27 mouse cellular contexts compared by ENCODE assay signal in genomic region chr13:33001341-33001740, GRCm38 (mm10). TPM values are rescaled to one million over a fixed set of nuclear protein-coding genes. Genes with fewer than 3 reads are reported as not detected.
DNase-seq lines count a peak whose midpoint lies in the region; ATAC-seq lines count a peak whose summit lies in the region.
"Had no signal": no experiment of that assay in that cellular context is flagged by ENCODE, and none has a peak within 500 bp of the region (broad histone marks: within the 10 kb centered on the region; RNA-seq: fewer than 3 reads in every experiment).

No protein-coding gene starts in this region.

- ATAC-seq in megakaryocyte, adult 5-6 weeks (ENCODE audit: poor library complexity, severe bottlenecking) = peak; percentile 6; the same call in 1 of the 2 replicates
- no peak for ATAC-seq in midbrain, embryonic 11.5 days (ENCODE audit: low FRiP score)
- ATAC-seq: forebrain, embryonic 14.5 days; Patski had no signal

- peak; percentile 9 for DNase-seq in thymus, postnatal 0 days (ENCODE audit: low spot score)
- DNase-seq in thymus, postnatal 25 days = no peak
- peak; percentile 67 for DNase-seq in T-cell, adult 2 months (ENCODE audit: low spot score)
- no peak for DNase-seq in layer of hippocampus, postnatal 25 days (ENCODE audit: extremely low spot score in 1 of 2, low spot score in 1 of 2)
- DNase-seq in midbrain, embryonic 11.5 days (ENCODE audit: low spot score, missing footprints) = no peak
- no peak for DNase-seq in cerebellum, adult 18-20 months
- DNase-seq: adrenal gland, adult 8-10 months; adrenal gland, postnatal 36 days; cerebellum, adult 8-10 months; cerebellum, postnatal 14 days; embryo, embryonic 11 days; gastrocnemius, postnatal 36 days; heart, adult 18-20 months; heart, postnatal 14 days had no signal

- H3K27me3 ChIP-seq in midbrain, embryonic 11.5 days (ENCODE audit: control insufficient read depth, insufficient read depth, low read length) = no peaks in the 10 kb centered on the region
- H3K27me3 ChIP-seq: CH12.LX; embryonic facial prominence, embryonic 15.5 days; heart, embryonic 15.5 days; Patski had no signal

- H3K4me1 ChIP-seq in midbrain, embryonic 11.5 days (ENCODE audit: control insufficient read depth, insufficient read depth, low read length) = 0 out of 2 replicates have a peak, but pooled peaks cover 3% of the 10 kb centered on the region

- H3K27ac ChIP-seq in midbrain, embryonic 11.5 days (ENCODE audit: low read depth, low read length) = no peak overlapping the region
- H3K27ac ChIP-seq: embryonic facial prominence, embryonic 15.5 days; forebrain, embryonic 10.5 days; heart, embryonic 10.5 days; heart, embryonic 15.5 days; hindbrain, embryonic 14.5 days had no signal

- H3K9me3 ChIP-seq in midbrain, embryonic 11.5 days (ENCODE audit: control insufficient read depth, low read length) = no peaks in the 10 kb centered on the region
- H3K9me3 ChIP-seq: embryonic facial prominence, embryonic 15.5 days; forebrain, embryonic 10.5 days; heart, embryonic 10.5 days; heart, embryonic 15.5 days had no signal

- no peak overlapping the region for H3K4me3 ChIP-seq in midbrain, embryonic 11.5 days (ENCODE audit: low read depth, low read length)
- H3K4me3 ChIP-seq: embryonic facial prominence, embryonic 15.5 days; erythroblast, embryonic 14.5 days; forebrain, embryonic 10.5 days; heart, embryonic 10.5 days; heart, embryonic 15.5 days had no signal

- no peak overlapping the region for H3K4me2 ChIP-seq in midbrain, embryonic 11.5 days
- H3K4me2 ChIP-seq: embryonic facial prominence, embryonic 15.5 days; heart, embryonic 15.5 days; hindbrain, embryonic 14.5 days had no signal

- H3K9ac ChIP-seq in midbrain, embryonic 11.5 days (ENCODE audit: low read length) = no peak overlapping the region
- H3K9ac ChIP-seq: embryonic facial prominence, embryonic 15.5 days; heart, embryonic 15.5 days; hindbrain, embryonic 14.5 days had no signal

- no peaks in the 10 kb centered on the region for H3K36me3 ChIP-seq in midbrain, embryonic 11.5 days (ENCODE audit: control insufficient read depth, insufficient read depth, low read length)
- H3K36me3 ChIP-seq: embryonic facial prominence, embryonic 15.5 days; forebrain, embryonic 10.5 days; heart, embryonic 10.5 days; heart, embryonic 15.5 days had no signal

- 93% methylated on average over 5 of the region's 5 CpGs for WGBS in midbrain, embryonic 11.5 days

RNA-seq across cellular contexts. Expression of gene Serpinb9, which starts 1.7 kb away (rescaled TPM):
- 12.6 and 12.9 TPM in 2 replicates for polyA plus RNA-seq in thymus, postnatal 0 days (2015; fragmentation: Nextera tagmentation; extraction: Ambion mirVana)
- total RNA-seq in megakaryocyte, adult 5-6 weeks (2015) = 2.7 and 4.2 TPM in 2 replicates
- total RNA-seq in megakaryocyte, adult 5-6 weeks (2017) = 1.9 TPM in 2 replicates
- 1 to 10 TPM; 4.8 to 5.9 TPM for total RNA-seq in layer of hippocampus, postnatal 25 days (2021)
- 0.63 and 1.2 TPM in 2 replicates for polyA plus RNA-seq in midbrain, embryonic 11.5 days (2014; fragmentation: Nextera tagmentation; extraction: Ambion mirVana)

RNA-seq across cellular contexts. Expression of gene Serpinb9b, which starts 25.9 kb away (rescaled TPM):
- 0.45 and 0.57 TPM in 2 replicates for polyA plus RNA-seq in thymus, postnatal 0 days (2015; fragmentation: Nextera tagmentation; extraction: Ambion mirVana)
- 0.27 TPM in 1 of 2 replicates, not detected in the other for total RNA-seq in megakaryocyte, adult 5-6 weeks (2015)
- total RNA-seq in megakaryocyte, adult 5-6 weeks (2017) = not detected in 2 replicates
- not detected for total RNA-seq in layer of hippocampus, postnatal 25 days (2021)
- polyA plus RNA-seq in midbrain, embryonic 11.5 days (2014; fragmentation: Nextera tagmentation; extraction: Ambion mirVana) = 0.12 TPM in 1 of 2 replicates, not detected in the other
- total RNA-seq: common myeloid progenitor, adult 5-6 weeks; gastrocnemius, adult 8-10 months; gastrocnemius, postnatal 36 days; hematopoietic stem cell, adult 5-6 weeks had no signal
- polyA plus RNA-seq: erythroblast, embryonic 14.5 days; forebrain, embryonic 10.5 days had no signal

RNA-seq across cellular contexts. Expression of gene Serpinb6b, which starts 36.3 kb away (rescaled TPM):
- 15.1 and 16.6 TPM in 2 replicates for polyA plus RNA-seq in thymus, postnatal 0 days (2015; fragmentation: Nextera tagmentation; extraction: Ambion mirVana)
- 1.6 and 1.7 TPM in 2 replicates for total RNA-seq in megakaryocyte, adult 5-6 weeks (2015)
- 1.9 and 7.2 TPM in 2 replicates for total RNA-seq in megakaryocyte, adult 5-6 weeks (2017)
- 1 to 10 TPM in 1 of 2 experiments, under 1 TPM in 1; 0.99 to 1.2 TPM for total RNA-seq in layer of hippocampus, postnatal 25 days (2021)
- polyA plus RNA-seq in midbrain, embryonic 11.5 days (2014; fragmentation: Nextera tagmentation; extraction: Ambion mirVana) = 0.55 and 0.83 TPM in 2 replicates

Comparison
In these comparisons a context has a peak if more than half of its experiments do, and no peak if none do; other contexts are left out.
1. DNase-seq: peak in thymus, postnatal 0 days (single experiment) and T-cell, adult 2 months (single experiment); none in thymus, postnatal 25 days (single experiment), layer of hippocampus, postnatal 25 days (0 of 2), midbrain, embryonic 11.5 days (single experiment) and cerebellum, adult 18-20 months (0 of 2).